ENCODE assay signal across 15 mouse cellular contexts in genomic region chr3:135971611-135972010, GRCm38 (mm10).
DNase-seq lines count a peak whose midpoint lies in the region; ATAC-seq and TF ChIP-seq lines count a peak whose summit lies in the region.
"Had no signal": no experiment of that assay in that cellular context is flagged by ENCODE, and none has a peak within 500 bp of the region (broad histone marks: within the 10 kb centered on the region; RNA-seq: fewer than 3 reads in every experiment).

No protein-coding gene starts in this region.

- no peak overlapping the region for H3K4me3 ChIP-seq in midbrain, postnatal 0 days (ENCODE audit: low read depth, low read length)
- no peak overlapping the region for H3K4me3 ChIP-seq in midbrain, embryonic 15.5 days
- H3K4me3 ChIP-seq in kidney, adult 2 months (ENCODE audit: insufficient read depth, low read depth, low read length) = no peak overlapping the region
- H3K4me3 ChIP-seq: limb, embryonic 15.5 days had no signal

- TF ChIP-seq CTCF in midbrain, postnatal 0 days (IDR thresholded peaks at IDR 0.05) = no peak
- no peak for TF ChIP-seq CTCF in kidney, adult 2 months (conservative IDR thresholded peaks at IDR 0.05; ENCODE audit: insufficient read depth, insufficient read length, low read depth, low read length)

- 55% methylated on average over 4 of the region's 4 CpGs for WGBS in midbrain, postnatal 0 days
- WGBS in midbrain, embryonic 15.5 days = 63% methylated on average over 4 of the region's 4 CpGs
- 55% methylated on average over 4 of the region's 4 CpGs for WGBS in kidney, adult 2 months

- H3K9ac ChIP-seq in midbrain, postnatal 0 days (replicated peaks; ENCODE audit: low read length, poor library complexity, severe bottlenecking) = no peak overlapping the region
- H3K9ac ChIP-seq in midbrain, embryonic 15.5 days = no peak overlapping the region
- H3K9ac ChIP-seq: limb, embryonic 15.5 days; lung, embryonic 14.5 days had no signal

- peak; percentile 9 for DNase-seq in midbrain, postnatal 0 days (ENCODE audit: low spot score)
- peak; percentile 45 to 65 for DNase-seq in frontal cortex, postnatal 36 days (ENCODE audit: low spot score in 2 of 2)
- DNase-seq in left cerebral cortex, postnatal 10 days (ENCODE audit: extremely low spot score in 1 of 2, low spot score in 2 of 2) = peak; percentile 29 to 56
- peak; percentile 6 for DNase-seq in right cerebral cortex, postnatal 4 days
- DNase-seq in adrenal gland, postnatal 36 days = no peak
- no peak for DNase-seq in lung, postnatal 14 days
- no peak for DNase-seq in kidney, adult 2 months
- DNase-seq: cerebellum, postnatal 10 days; heart, adult 18-20 months; lung, embryonic 14.5 days had no signal

- H3K27ac ChIP-seq in midbrain, postnatal 0 days (ENCODE audit: low read depth, low read length) = no peak overlapping the region
- no peak overlapping the region for H3K27ac ChIP-seq in midbrain, embryonic 15.5 days
- H3K27ac ChIP-seq in kidney, adult 2 months (ENCODE audit: insufficient read depth, low read depth, low read length) = no peak overlapping the region
- H3K27ac ChIP-seq: kidney, postnatal 0 days; limb, embryonic 15.5 days had no signal

- no peak for TF ChIP-seq POLR2A in kidney, adult 2 months (IDR thresholded peaks at IDR 0.05; ENCODE audit: low read depth, low read length)

- no peak overlapping the region for H3K4me2 ChIP-seq in midbrain, postnatal 0 days (ENCODE audit: low read depth, low read length, poor library complexity, severe bottlenecking)
- no peak overlapping the region for H3K4me2 ChIP-seq in midbrain, embryonic 15.5 days
- H3K4me2 ChIP-seq: limb, embryonic 15.5 days; lung, embryonic 14.5 days had no signal

- no peaks in the 10 kb centered on the region for H3K36me3 ChIP-seq in midbrain, postnatal 0 days (ENCODE audit: insufficient read depth, low read length)
- no peaks in the 10 kb centered on the region for H3K36me3 ChIP-seq in midbrain, embryonic 15.5 days (replicated peaks)
- no peaks in the 10 kb centered on the region for H3K36me3 ChIP-seq in kidney, adult 2 months (ENCODE audit: control insufficient read depth, insufficient read depth, low read length)
- H3K36me3 ChIP-seq: limb, embryonic 15.5 days had no signal

- H3K9me3 ChIP-seq in midbrain, postnatal 0 days (ENCODE audit: low read length) = no peaks in the 10 kb centered on the region
- no peaks in the 10 kb centered on the region for H3K9me3 ChIP-seq in midbrain, embryonic 15.5 days
- H3K9me3 ChIP-seq: limb, embryonic 15.5 days had no signal

- H3K4me1 ChIP-seq in midbrain, postnatal 0 days (ENCODE audit: insufficient read depth, low read length) = 0 out of 2 replicates have a peak, but pooled peaks cover 2% of the 10 kb centered on the region
- H3K4me1 ChIP-seq in midbrain, embryonic 15.5 days = no peaks in the 10 kb centered on the region
- H3K4me1 ChIP-seq in kidney, adult 2 months (ENCODE audit: control insufficient read depth, insufficient read depth, low read length) = no peaks in the 10 kb centered on the region
- H3K4me1 ChIP-seq: limb, embryonic 15.5 days had no signal

- no peaks in the 10 kb centered on the region for H3K27me3 ChIP-seq in midbrain, postnatal 0 days (ENCODE audit: insufficient read depth, low read length)
- H3K27me3 ChIP-seq in midbrain, embryonic 15.5 days (replicated peaks) = no peaks in the 10 kb centered on the region
- H3K27me3 ChIP-seq in kidney, adult 2 months (replicated peaks; ENCODE audit: control insufficient read depth, insufficient read depth, low read length) = no peaks in the 10 kb centered on the region
- H3K27me3 ChIP-seq: CH12.LX; limb, embryonic 15.5 days; Patski had no signal

- ATAC-seq in midbrain, postnatal 0 days (ENCODE audit: low FRiP score) = peak; percentile 56; the same call in 1 of the 2 replicates
- ATAC-seq in midbrain, embryonic 15.5 days (replicated peaks) = no peak; the same call in 1 of the 2 replicates
- ATAC-seq: Patski had no signal

- intact Hi-C loops in left cerebral cortex, postnatal 10 days (cut with DNase I) = no loop called here

Comparison
In these comparisons a context has a peak if more than half of its experiments do, and no peak if none do; other contexts are left out.
1. DNase-seq: peak in midbrain, postnatal 0 days (single experiment), frontal cortex, postnatal 36 days (2 of 2), left cerebral cortex, postnatal 10 days (2 of 2) and right cerebral cortex, postnatal 4 days (single experiment); none in adrenal gland, postnatal 36 days (0 of 2), lung, postnatal 14 days (single experiment) and kidney, adult 2 months (single experiment).